Mouse (Mus musculus): ENCODE results near the gene Gm20521.

DNA sequence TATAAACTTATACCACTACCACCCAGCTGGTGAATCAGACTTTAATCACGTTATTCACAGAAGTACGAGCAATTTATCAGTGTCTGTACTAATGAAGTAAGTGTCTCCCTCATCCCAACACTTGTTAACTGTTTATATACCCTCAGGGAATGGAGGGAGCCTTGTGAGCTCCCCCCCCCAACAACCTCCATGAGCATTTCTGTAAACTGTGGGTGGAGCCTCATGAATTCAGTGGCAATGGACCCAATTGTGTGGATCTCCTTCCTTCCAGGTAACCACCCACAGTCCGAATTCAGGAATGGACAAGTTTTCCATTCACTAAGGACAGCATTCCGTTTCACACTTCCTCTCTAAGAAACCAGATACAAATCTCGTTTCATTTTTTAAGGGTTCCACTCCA lies 17.6 kb upstream of the Gm20521 start:
- no peak for TF ChIP-seq CTCF (IDR thresholded peaks at IDR 0.05; ENCODE audit: control insufficient read depth, insufficient read depth, low read length)
- no peak for TF ChIP-seq POLR2A (IDR thresholded peaks at IDR 0.05; ENCODE audit: borderline replicate concordance, control insufficient read depth, low read depth, low read length)
